Mouse (Mus musculus): ENCODE measurements around the gene Heatr9.

- TF ChIP-seq CTCF (IDR thresholded peaks at IDR 0.05; ENCODE audit: control insufficient read depth, insufficient read depth, insufficient read length) (no peak), MAX (IDR thresholded peaks at IDR 0.05) (no peak), CEBPB (IDR thresholded peaks at IDR 0.05; ENCODE audit: low read depth) (no peak), FOSL1 (IDR thresholded peaks at IDR 0.05; ENCODE audit: insufficient read depth, low read length, poor library complexity, severe bottlenecking) (no peak), MYOD1 (IDR thresholded peaks at IDR 0.05; ENCODE audit: control insufficient read depth, insufficient read length, low read depth) (no peak), MYOG (IDR thresholded peaks at IDR 0.05; ENCODE audit: control insufficient read depth, extremely low read depth, insufficient read length) (no peak), USF1 (IDR thresholded peaks at IDR 0.05; ENCODE audit: low read depth) (no peak)
Observed at GRCm38 (mm10) chr11:83495571-83495970, 26.4 kb downstream of the Heatr9 start.

All from C2C12 (cell line).